Mouse (Mus musculus): ENCODE results near the gene Disp1. TPM values are rescaled to one million over a fixed set of nuclear protein-coding genes. Genes with fewer than 3 reads are reported as not detected.

Gene Disp1
- total and polyA plus RNA-seq, 3 experiments, result 3.4 to 11.3 (median 5.9) TPM

- H3K4me2 ChIP-seq (ENCODE audit: insufficient read depth, low read depth, poor library complexity, severe bottlenecking), result no peak overlapping the region
- in situ Hi-C loops (cut with MboI; ENCODE audit: low pct_ligation_motif_present, low pct_unique_long_range_greater_than_20kb, low sequenced_read_pairs), result loop anchor here (25.0 kb wide), 1 partner anchor 690 kb away; the partner anchor contains the start of gene Capn8
- no peaks in the 10 kb centered on the region for H3K27me3 ChIP-seq (replicated peaks)
- 0 out of 4 replicates have a peak, but pooled peaks cover 0 to 2% of the 10 kb centered on the region in 2 experiments for H3K4me1 ChIP-seq (ENCODE audit: control insufficient read depth in 1 of 2, insufficient read depth in 2 of 2)
- DNase-seq (ENCODE audit: extremely low read depth), result no peak
- H3K27ac ChIP-seq (ENCODE audit: insufficient read depth, low read depth), result no peak overlapping the region
- H3K9ac ChIP-seq (ENCODE audit: insufficient read depth, low read depth), result no peak overlapping the region
- dilution Hi-C loops (cut with MboI; ENCODE audit: extremely low pct_ligation_motif_present, extremely low pct_unique_long_range_greater_than_20kb, low sequenced_read_pairs), result no loop called here
- no peak overlapping the region for H3K4me3 ChIP-seq (replicated peaks in 1 of 3; ENCODE audit: low read depth in 2 of 3, low read length in 2 of 3, poor library complexity in 1 of 3)
- TF ChIP-seq ZKSCAN1 (IDR thresholded peaks at IDR 0.05; ENCODE audit: borderline replicate concordance, low read depth, low read length) (peak; percentile 62), NRF1 (IDR thresholded peaks at IDR 0.05; ENCODE audit: low read depth, low read length) (no peak)
- H3K9me3 ChIP-seq (replicated peaks; ENCODE audit: low read length), result no peaks in the 10 kb centered on the region
- H3K79me2 ChIP-seq (replicated peaks; ENCODE audit: control insufficient read depth, extremely low read depth, insufficient read depth, poor library complexity, severe bottlenecking), result no peaks in the 10 kb centered on the region
- H3K36me3 ChIP-seq (replicated peaks in 1 of 2; ENCODE audit: control insufficient read depth in 1 of 2, insufficient read depth in 1 of 2, low read length in 1 of 2), result no peaks in the 10 kb centered on the region
Measured at GRCm38 (mm10) chr1:183251818-183252217, 30.5 kb upstream of the Disp1 start.

GRCm38 (mm10) chr1:183250612-183251011, 29.3 kb upstream of the Disp1 start:
- DNase-seq (ENCODE audit: extremely low read depth), result no peak
- Histone ChIP-seq H3K9ac (ENCODE audit: insufficient read depth, low read depth) (no peak overlapping the region), H3K27me3 (replicated peaks) (no peaks in the 10 kb centered on the region), H3K27ac (ENCODE audit: insufficient read depth, low read depth) (no peak overlapping the region), H3K4me3 (replicated peaks in 1 of 3; ENCODE audit: low read depth in 2 of 3, low read length in 2 of 3, poor library complexity in 1 of 3) (no peak overlapping the region), H3K79me2 (replicated peaks; ENCODE audit: control insufficient read depth, extremely low read depth, insufficient read depth, poor library complexity, severe bottlenecking) (no peaks in the 10 kb centered on the region), H3K4me2 (ENCODE audit: insufficient read depth, low read depth, poor library complexity, severe bottlenecking) (no peak overlapping the region), H3K4me1 (ENCODE audit: control insufficient read depth in 1 of 2, insufficient read depth in 2 of 2) (0 out of 4 replicates have a peak, but pooled peaks cover 0 to 2% of the 10 kb centered on the region in 2 experiments), H3K9me3 (replicated peaks; ENCODE audit: low read length) (no peaks in the 10 kb centered on the region), H3K36me3 (replicated peaks in 1 of 2; ENCODE audit: control insufficient read depth in 1 of 2, insufficient read depth in 1 of 2, low read length in 1 of 2) (no peaks in the 10 kb centered on the region)
- in situ Hi-C loops (cut with MboI; ENCODE audit: low pct_ligation_motif_present, low pct_unique_long_range_greater_than_20kb, low sequenced_read_pairs), result loop anchor here (25.0 kb wide), 1 partner anchor 688 kb away; the partner anchor contains the start of gene Capn8
- TF ChIP-seq ZKSCAN1 (IDR thresholded peaks at IDR 0.05; ENCODE audit: borderline replicate concordance, low read depth, low read length) (no peak), SIN3A (IDR thresholded peaks at IDR 0.05; ENCODE audit: low read length) (no peak), USF2 (conservative IDR thresholded peaks at IDR 0.05; ENCODE audit: low read depth, low read length) (no peak), IRF4 (IDR thresholded peaks at IDR 0.05; ENCODE audit: low read depth, low read length) (no peak)
- dilution Hi-C loops (cut with MboI; ENCODE audit: extremely low pct_ligation_motif_present, extremely low pct_unique_long_range_greater_than_20kb, low sequenced_read_pairs), result no loop called here

- Histone ChIP-seq H3K27me3 (replicated peaks) (no peaks in the 10 kb centered on the region), H3K36me3 (replicated peaks in 1 of 2; ENCODE audit: control insufficient read depth in 1 of 2, insufficient read depth in 1 of 2, low read length in 1 of 2) (no peaks in the 10 kb centered on the region), H3K4me1 (ENCODE audit: control insufficient read depth in 1 of 2, insufficient read depth in 2 of 2) (0 out of 4 replicates have a peak, but pooled peaks cover 0 to 2% of the 10 kb centered on the region in 2 experiments), H3K27ac (ENCODE audit: insufficient read depth, low read depth) (no peak overlapping the region), H3K4me2 (ENCODE audit: insufficient read depth, low read depth, poor library complexity, severe bottlenecking) (no peak overlapping the region), H3K9ac (ENCODE audit: insufficient read depth, low read depth) (no peak overlapping the region), H3K4me3 (replicated peaks in 1 of 3; ENCODE audit: low read depth in 2 of 3, low read length in 2 of 3, poor library complexity in 1 of 3) (no peak overlapping the region), H3K9me3 (replicated peaks; ENCODE audit: low read length) (peaks cover 3% of the 10 kb centered on the region), H3K79me2 (replicated peaks; ENCODE audit: control insufficient read depth, extremely low read depth, insufficient read depth, poor library complexity, severe bottlenecking) (no peaks in the 10 kb centered on the region)
- in situ Hi-C loops (cut with MboI; ENCODE audit: low pct_ligation_motif_present, low pct_unique_long_range_greater_than_20kb, low sequenced_read_pairs), result no loop called here
- DNase-seq (ENCODE audit: extremely low read depth), result no peak
- no peak for TF ChIP-seq ETS1 (conservative IDR thresholded peaks at IDR 0.05; ENCODE audit: low read depth, low read length)
- TF ChIP-seq RAD21 (IDR thresholded peaks at IDR 0.05; ENCODE audit: low read depth, low read length), result no peak
- no peak for TF ChIP-seq PAX5 (IDR thresholded peaks at IDR 0.05; ENCODE audit: low read length)
- no peak for TF ChIP-seq BHLHE40 (IDR thresholded peaks at IDR 0.05; ENCODE audit: low read depth, low read length)
- TF ChIP-seq ELF1 (IDR thresholded peaks at IDR 0.05; ENCODE audit: low read depth, low read length), result no peak
- no peak for TF ChIP-seq POLR2A (IDR thresholded peaks at IDR 0.05; ENCODE audit: low read depth, low read length)
- TF ChIP-seq MAZ (IDR thresholded peaks at IDR 0.05; ENCODE audit: low read depth, low read length), result no peak
- no peak for TF ChIP-seq UBTF (IDR thresholded peaks at IDR 0.05; ENCODE audit: low read depth, low read length)
- no peak for TF ChIP-seq MEF2A (IDR thresholded peaks at IDR 0.05; ENCODE audit: borderline replicate concordance, low read depth, low read length)
- TF ChIP-seq CTCF (conservative IDR thresholded peaks at IDR 0.05 in 1 of 2, IDR thresholded peaks at IDR 0.05 in 1 of 2; ENCODE audit: low read depth in 2 of 2, low read length in 2 of 2), result no peak
- dilution Hi-C loops (cut with MboI; ENCODE audit: extremely low pct_ligation_motif_present, extremely low pct_unique_long_range_greater_than_20kb, low sequenced_read_pairs), result no loop called here
Measured at GRCm38 (mm10) chr1:183248144-183248543, 26.8 kb upstream of the Disp1 start.
